8 mouse cellular contexts compared by ENCODE assay signal in the genomic region with DNA sequence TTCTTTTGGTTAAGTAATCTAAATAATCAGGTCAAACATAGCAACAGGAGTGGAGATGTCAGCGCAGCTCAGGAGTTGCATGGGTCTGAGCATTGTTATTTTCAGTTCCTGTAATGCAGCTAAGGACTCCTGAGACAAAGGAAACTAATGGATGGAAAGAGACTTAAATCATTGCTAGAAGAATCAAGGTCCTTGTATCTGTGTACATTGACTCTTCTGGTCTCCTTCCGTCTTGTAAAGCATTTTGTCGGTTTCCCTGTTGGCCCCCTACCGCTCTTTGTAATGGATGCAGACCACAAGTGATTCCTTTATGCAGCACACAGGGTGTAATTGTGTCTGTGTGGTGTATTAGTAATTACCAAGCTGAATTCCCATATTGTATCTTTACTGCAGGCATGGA.
DNase-seq lines count a peak whose midpoint lies in the region; ATAC-seq lines count a peak whose summit lies in the region.

No protein-coding gene starts in this region.

- H3K27ac ChIP-seq in hindbrain, embryonic 11.5 days (ENCODE audit: low read depth, low read length): no peak overlapping the region
- no peak overlapping the region for H3K27ac ChIP-seq in hindbrain, embryonic 10.5 days
- H3K27ac ChIP-seq in brown adipose tissue, adult 24 weeks (replicated peaks; ENCODE audit: low read depth, low read length): peak overlapping the region; percentile 26; the same call in 1 of the 2 replicates
- H3K27ac ChIP-seq in hindbrain, embryonic 13.5 days: peak overlapping the region; percentile 64
- H3K27ac ChIP-seq in neural tube, embryonic 12.5 days: no peak overlapping the region

- no peak overlapping the region for H3K4me3 ChIP-seq in hindbrain, embryonic 11.5 days (ENCODE audit: low read depth, low read length)
- no peak overlapping the region for H3K4me3 ChIP-seq in hindbrain, embryonic 10.5 days
- H3K4me3 ChIP-seq in brown adipose tissue, adult 24 weeks (ENCODE audit: insufficient read depth, low read depth, low read length): no peak overlapping the region
- H3K4me3 ChIP-seq in hindbrain, embryonic 13.5 days: no peak overlapping the region
- H3K4me3 ChIP-seq in neural tube, embryonic 12.5 days: no peak overlapping the region

- H3K9ac ChIP-seq in hindbrain, embryonic 11.5 days (ENCODE audit: low read depth, low read length): no peak overlapping the region
- H3K9ac ChIP-seq in hindbrain, embryonic 13.5 days: 0 out of 2 replicates have a peak overlapping the region, but pooled peaks have one; percentile 5
- H3K9ac ChIP-seq in neural tube, embryonic 12.5 days: no peak overlapping the region

- H3K9me3 ChIP-seq in hindbrain, embryonic 11.5 days (ENCODE audit: control insufficient read depth, low read length): no peaks in the 10 kb centered on the region
- H3K9me3 ChIP-seq in hindbrain, embryonic 10.5 days: no peaks in the 10 kb centered on the region
- H3K9me3 ChIP-seq in hindbrain, embryonic 13.5 days: no peaks in the 10 kb centered on the region
- H3K9me3 ChIP-seq in neural tube, embryonic 12.5 days: no peaks in the 10 kb centered on the region

- H3K4me2 ChIP-seq in hindbrain, embryonic 11.5 days (replicated peaks; ENCODE audit: low read depth, low read length): no peak overlapping the region
- H3K4me2 ChIP-seq in hindbrain, embryonic 13.5 days: no peak overlapping the region
- H3K4me2 ChIP-seq in neural tube, embryonic 12.5 days (replicated peaks): peak overlapping the region; percentile 18; the same call in 1 of the 2 replicates

- WGBS in hindbrain, embryonic 11.5 days: 26% methylated on average over 4 of the region's 4 CpGs
- WGBS in hindbrain, embryonic 10.5 days: 40% methylated on average over 4 of the region's 4 CpGs
- 20% methylated on average over 4 of the region's 4 CpGs for WGBS in hindbrain, embryonic 13.5 days
- 16% methylated on average over 4 of the region's 4 CpGs for WGBS in neural tube, embryonic 12.5 days

- DNase-seq in hindbrain, embryonic 11.5 days (ENCODE audit: low spot score): peak; percentile 32
- DNase-seq in hindbrain, embryonic 10.5 days (ENCODE audit: low spot score): no peak
- DNase-seq in adrenal gland, postnatal 25 days: no peak
- DNase-seq in spleen, postnatal 14 days (ENCODE audit: low spot score in 2 of 2): no peak
- DNase-seq in layer of hippocampus, postnatal 25 days (ENCODE audit: extremely low spot score in 1 of 2, low spot score in 1 of 2): no peak

- H3K27me3 ChIP-seq in hindbrain, embryonic 11.5 days (ENCODE audit: control insufficient read depth, insufficient read depth, low read length): no peaks in the 10 kb centered on the region
- no peaks in the 10 kb centered on the region for H3K27me3 ChIP-seq in hindbrain, embryonic 10.5 days (ENCODE audit: insufficient read depth, poor library complexity, severe bottlenecking)
- no peaks in the 10 kb centered on the region for H3K27me3 ChIP-seq in hindbrain, embryonic 13.5 days
- no peaks in the 10 kb centered on the region; the same call in 1 of the 2 replicates for H3K27me3 ChIP-seq in neural tube, embryonic 12.5 days (replicated peaks)

- ATAC-seq in hindbrain, embryonic 11.5 days (ENCODE audit: low FRiP score): peak; percentile 36; the same call in 1 of the 2 replicates
- ATAC-seq in hindbrain, embryonic 13.5 days (ENCODE audit: low FRiP score): peak; percentile 49; the same call in 1 of the 2 replicates
- ATAC-seq in neural tube, embryonic 12.5 days (ENCODE audit: low FRiP score, low read depth): peak; percentile 62

- no peaks in the 10 kb centered on the region for H3K4me1 ChIP-seq in hindbrain, embryonic 11.5 days (replicated peaks; ENCODE audit: control insufficient read depth, insufficient read depth, low read length)
- H3K4me1 ChIP-seq in hindbrain, embryonic 10.5 days (replicated peaks): peaks cover 16% of the 10 kb centered on the region
- peaks cover 16% of the 10 kb centered on the region for H3K4me1 ChIP-seq in brown adipose tissue, adult 24 weeks (ENCODE audit: control insufficient read depth, insufficient read depth, insufficient read length, low read length)
- peaks cover 16% of the 10 kb centered on the region for H3K4me1 ChIP-seq in hindbrain, embryonic 13.5 days (replicated peaks)
- H3K4me1 ChIP-seq in neural tube, embryonic 12.5 days: peaks cover 9% of the 10 kb centered on the region; the same call in 1 of the 2 replicates

- no peaks in the 10 kb centered on the region for H3K36me3 ChIP-seq in hindbrain, embryonic 11.5 days (ENCODE audit: control insufficient read depth, insufficient read depth, low read length)
- no peaks in the 10 kb centered on the region for H3K36me3 ChIP-seq in hindbrain, embryonic 10.5 days
- H3K36me3 ChIP-seq in hindbrain, embryonic 13.5 days: no peaks in the 10 kb centered on the region
- H3K36me3 ChIP-seq in neural tube, embryonic 12.5 days: no peaks in the 10 kb centered on the region

Comparison
In these comparisons a context has a peak if more than half of its experiments do, and no peak if none do; other contexts are left out.
1. H3K27ac ChIP-seq: peak in brown adipose tissue, adult 24 weeks (single experiment) and hindbrain, embryonic 13.5 days (single experiment); none in hindbrain, embryonic 11.5 days (single experiment), hindbrain, embryonic 10.5 days (single experiment) and neural tube, embryonic 12.5 days (single experiment).
2. Peak in every context shown above with its lines, with median percentiles within 50 percentile points of each other: ATAC-seq.